Mouse (Mus musculus): ENCODE results near the gene Col12a1. TPM values are rescaled to one million over a fixed set of nuclear protein-coding genes. Genes with fewer than 3 reads are reported as not detected.

Gene Col12a1
- total RNA-seq, 1 experiment, result 14.5 TPM

DNA sequence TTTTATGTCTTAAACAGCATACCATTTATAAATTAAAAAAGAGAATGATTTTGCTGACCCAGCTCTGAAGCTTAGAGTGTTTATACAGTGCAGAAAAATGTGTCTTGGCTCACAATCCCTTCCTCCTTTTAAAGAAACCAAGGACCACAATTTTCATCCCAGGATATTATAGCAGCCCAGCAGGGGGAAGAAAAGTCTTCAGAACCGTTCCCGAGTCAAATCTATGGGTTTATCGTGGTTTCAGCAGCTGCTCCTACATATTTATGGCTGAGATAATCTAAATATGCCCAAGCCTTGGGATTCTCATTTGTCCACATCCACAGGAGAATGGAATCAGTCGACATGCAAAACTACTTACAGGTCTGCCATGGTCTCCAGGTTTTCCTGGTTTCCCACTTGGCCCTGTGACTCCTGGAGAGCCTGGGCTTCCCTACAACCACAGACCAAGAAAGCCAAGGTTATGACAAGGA is 110.5 kb downstream of the Col12a1 start:
- no peaks in the 10 kb centered on the region for H3K4me1 ChIP-seq (ENCODE audit: control insufficient read depth in 2 of 2, insufficient read depth in 2 of 2, low read length in 2 of 2, poor library complexity in 1 of 2)
- DNase-seq (ENCODE audit: low read depth, low spot score), result no peak
- no peak overlapping the region for H3K27ac ChIP-seq (ENCODE audit: insufficient read depth, low read depth, low read length, poor library complexity, severe bottlenecking)
- H3K36me3 ChIP-seq (ENCODE audit: control insufficient read depth, insufficient read depth, low read length, poor library complexity, severe bottlenecking), result no peaks in the 10 kb centered on the region
- H3K9me3 ChIP-seq (ENCODE audit: control insufficient read depth, insufficient read depth, low read depth, low read length), result no peaks in the 10 kb centered on the region
- in situ Hi-C loops (cut with MboI; ENCODE audit: low sequenced_read_pairs in 2 of 2, unreplicated experiment in 2 of 2), result no loop called here
- no peak for TF ChIP-seq HCFC1 (IDR thresholded peaks at IDR 0.05; ENCODE audit: borderline replicate concordance, insufficient read depth, low read length)
- TF ChIP-seq ZNF384 (IDR thresholded peaks at IDR 0.05; ENCODE audit: low read depth, low read length), result no peak
- TF ChIP-seq MAFK (IDR thresholded peaks at IDR 0.05; ENCODE audit: insufficient read depth, low read depth, low read length), result no peak
- TF ChIP-seq ZC3H11A (IDR thresholded peaks at IDR 0.05; ENCODE audit: borderline replicate concordance, low read depth, low read length), result no peak
- TF ChIP-seq CHD2 (IDR thresholded peaks at IDR 0.05; ENCODE audit: low read depth, low read length), result no peak
- H3K9ac ChIP-seq (ENCODE audit: insufficient read depth, low read depth, low read length, poor library complexity, severe bottlenecking), result no peak overlapping the region
- no peak overlapping the region for H3K4me3 ChIP-seq (ENCODE audit: insufficient read depth in 1 of 2, low read depth in 1 of 2, low read length in 2 of 2, poor library complexity in 1 of 2, severe bottlenecking in 1 of 2)

DNA sequence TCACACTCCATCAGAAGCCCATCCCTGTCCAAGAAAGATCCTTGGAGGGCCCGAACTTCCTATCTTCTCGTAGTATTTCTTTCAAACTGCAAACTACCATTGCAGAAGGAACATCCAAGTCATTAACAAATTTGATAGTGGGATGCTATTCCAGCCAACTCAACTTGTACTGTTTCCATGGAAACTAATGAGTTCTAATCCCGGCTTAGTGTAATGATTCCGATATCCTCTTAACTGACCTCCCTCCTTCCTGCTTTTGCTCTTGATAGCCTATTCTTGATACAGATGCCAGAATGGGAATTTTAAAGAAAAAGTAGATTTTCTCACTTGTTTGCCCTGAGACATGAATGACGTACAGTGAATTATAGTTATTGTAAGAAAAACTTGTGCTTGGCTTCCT is 112.5 kb downstream of the Col12a1 start:
- no peak overlapping the region for H3K27ac ChIP-seq (ENCODE audit: insufficient read depth, low read depth, low read length, poor library complexity, severe bottlenecking)
- in situ Hi-C loops (cut with MboI; ENCODE audit: low sequenced_read_pairs in 2 of 2, unreplicated experiment in 2 of 2), result no loop called here
- no peaks in the 10 kb centered on the region for H3K9me3 ChIP-seq (ENCODE audit: control insufficient read depth, insufficient read depth, low read depth, low read length)
- H3K4me1 ChIP-seq (ENCODE audit: control insufficient read depth in 2 of 2, insufficient read depth in 2 of 2, low read length in 2 of 2, poor library complexity in 1 of 2), result no peaks in the 10 kb centered on the region
- H3K4me3 ChIP-seq (ENCODE audit: insufficient read depth in 1 of 2, low read depth in 1 of 2, low read length in 2 of 2, poor library complexity in 1 of 2, severe bottlenecking in 1 of 2), result no peak overlapping the region
- DNase-seq (ENCODE audit: low read depth, low spot score), result no peak
- no peak overlapping the region for H3K9ac ChIP-seq (ENCODE audit: insufficient read depth, low read depth, low read length, poor library complexity, severe bottlenecking)
- TF ChIP-seq CHD2 (IDR thresholded peaks at IDR 0.05; ENCODE audit: low read depth, low read length) (no peak), ZNF384 (IDR thresholded peaks at IDR 0.05; ENCODE audit: low read depth, low read length) (no peak), ZC3H11A (IDR thresholded peaks at IDR 0.05; ENCODE audit: borderline replicate concordance, low read depth, low read length) (no peak), HCFC1 (IDR thresholded peaks at IDR 0.05; ENCODE audit: borderline replicate concordance, insufficient read depth, low read length) (no peak), MAFK (IDR thresholded peaks at IDR 0.05; ENCODE audit: insufficient read depth, low read depth, low read length) (no peak)
- no peaks in the 10 kb centered on the region for H3K36me3 ChIP-seq (ENCODE audit: control insufficient read depth, insufficient read depth, low read length, poor library complexity, severe bottlenecking)

DNA sequence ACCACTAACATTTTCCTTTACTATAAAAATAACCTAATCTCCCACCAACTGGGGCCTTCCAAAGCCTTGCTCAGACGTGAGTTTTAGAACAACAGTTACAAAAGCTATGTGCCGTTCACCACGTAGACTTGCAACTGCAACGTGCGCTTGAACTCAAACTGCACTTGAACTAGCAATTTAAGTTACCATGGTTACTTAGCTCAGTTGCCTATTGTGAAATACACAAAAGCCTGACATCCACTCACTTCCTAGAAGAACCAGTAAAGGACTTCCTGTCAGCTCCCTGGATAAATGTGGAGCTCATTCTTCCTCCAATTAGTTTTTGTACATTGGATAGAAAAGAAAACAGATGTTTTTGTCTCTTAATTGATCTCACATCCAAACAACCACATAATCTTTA is 112.9 kb downstream of the Col12a1 start:
- no peaks in the 10 kb centered on the region for H3K4me1 ChIP-seq (ENCODE audit: control insufficient read depth in 2 of 2, insufficient read depth in 2 of 2, low read length in 2 of 2, poor library complexity in 1 of 2)
- H3K9ac ChIP-seq (ENCODE audit: insufficient read depth, low read depth, low read length, poor library complexity, severe bottlenecking), result no peak overlapping the region
- H3K9me3 ChIP-seq (ENCODE audit: control insufficient read depth, insufficient read depth, low read depth, low read length), result no peaks in the 10 kb centered on the region
- H3K4me3 ChIP-seq (ENCODE audit: insufficient read depth in 1 of 2, low read depth in 1 of 2, low read length in 2 of 2, poor library complexity in 1 of 2, severe bottlenecking in 1 of 2), result no peak overlapping the region
- no peak for DNase-seq (ENCODE audit: low read depth, low spot score)
- H3K27ac ChIP-seq (ENCODE audit: insufficient read depth, low read depth, low read length, poor library complexity, severe bottlenecking), result no peak overlapping the region
- in situ Hi-C loops (cut with MboI; ENCODE audit: low sequenced_read_pairs in 2 of 2, unreplicated experiment in 2 of 2), result no loop called here
- no peak for TF ChIP-seq HCFC1 (IDR thresholded peaks at IDR 0.05; ENCODE audit: borderline replicate concordance, insufficient read depth, low read length)
- no peak for TF ChIP-seq ZC3H11A (IDR thresholded peaks at IDR 0.05; ENCODE audit: borderline replicate concordance, low read depth, low read length)
- no peak for TF ChIP-seq MAFK (IDR thresholded peaks at IDR 0.05; ENCODE audit: insufficient read depth, low read depth, low read length)
- TF ChIP-seq CHD2 (IDR thresholded peaks at IDR 0.05; ENCODE audit: low read depth, low read length), result no peak
- TF ChIP-seq ZNF384 (IDR thresholded peaks at IDR 0.05; ENCODE audit: low read depth, low read length), result no peak
- no peaks in the 10 kb centered on the region for H3K36me3 ChIP-seq (ENCODE audit: control insufficient read depth, insufficient read depth, low read length, poor library complexity, severe bottlenecking)

DNA sequence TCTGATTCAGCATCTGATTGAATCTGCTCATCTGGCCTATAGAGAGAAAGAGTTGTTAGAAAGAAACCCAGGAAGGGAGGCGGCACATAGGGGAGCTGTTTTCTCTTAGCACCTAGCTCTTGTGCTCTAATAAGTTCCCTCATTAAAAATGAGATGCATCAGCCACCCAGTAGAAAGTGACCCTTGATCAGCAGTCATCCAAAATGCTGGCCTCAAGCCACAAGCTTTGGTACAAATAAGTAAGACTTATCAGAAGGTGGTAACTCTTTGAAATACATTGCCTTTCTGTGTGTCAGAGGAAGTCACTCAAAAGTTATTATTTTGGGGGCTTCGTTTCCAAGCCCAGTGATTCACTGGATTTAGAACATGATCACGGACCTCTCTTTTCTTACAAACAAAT is 114.1 kb downstream of the Col12a1 start:
- H3K4me3 ChIP-seq (ENCODE audit: insufficient read depth in 1 of 2, low read depth in 1 of 2, low read length in 2 of 2, poor library complexity in 1 of 2, severe bottlenecking in 1 of 2), result no peak overlapping the region
- in situ Hi-C loops (cut with MboI; ENCODE audit: low sequenced_read_pairs in 2 of 2, unreplicated experiment in 2 of 2), result no loop called here
- H3K36me3 ChIP-seq (ENCODE audit: control insufficient read depth, insufficient read depth, low read length, poor library complexity, severe bottlenecking), result no peaks in the 10 kb centered on the region
- no peaks in the 10 kb centered on the region for H3K9me3 ChIP-seq (ENCODE audit: control insufficient read depth, insufficient read depth, low read depth, low read length)
- H3K27ac ChIP-seq (ENCODE audit: insufficient read depth, low read depth, low read length, poor library complexity, severe bottlenecking), result no peak overlapping the region
- H3K9ac ChIP-seq (ENCODE audit: insufficient read depth, low read depth, low read length, poor library complexity, severe bottlenecking), result no peak overlapping the region
- no peaks in the 10 kb centered on the region for H3K4me1 ChIP-seq (ENCODE audit: control insufficient read depth in 2 of 2, insufficient read depth in 2 of 2, low read length in 2 of 2, poor library complexity in 1 of 2)
- no peak for DNase-seq (ENCODE audit: low read depth, low spot score)
- TF ChIP-seq MAFK (IDR thresholded peaks at IDR 0.05; ENCODE audit: insufficient read depth, low read depth, low read length) (no peak), HCFC1 (IDR thresholded peaks at IDR 0.05; ENCODE audit: borderline replicate concordance, insufficient read depth, low read length) (no peak), ZC3H11A (IDR thresholded peaks at IDR 0.05; ENCODE audit: borderline replicate concordance, low read depth, low read length) (no peak), CHD2 (IDR thresholded peaks at IDR 0.05; ENCODE audit: low read depth, low read length) (no peak), ZNF384 (IDR thresholded peaks at IDR 0.05; ENCODE audit: low read depth, low read length) (no peak)

DNA sequence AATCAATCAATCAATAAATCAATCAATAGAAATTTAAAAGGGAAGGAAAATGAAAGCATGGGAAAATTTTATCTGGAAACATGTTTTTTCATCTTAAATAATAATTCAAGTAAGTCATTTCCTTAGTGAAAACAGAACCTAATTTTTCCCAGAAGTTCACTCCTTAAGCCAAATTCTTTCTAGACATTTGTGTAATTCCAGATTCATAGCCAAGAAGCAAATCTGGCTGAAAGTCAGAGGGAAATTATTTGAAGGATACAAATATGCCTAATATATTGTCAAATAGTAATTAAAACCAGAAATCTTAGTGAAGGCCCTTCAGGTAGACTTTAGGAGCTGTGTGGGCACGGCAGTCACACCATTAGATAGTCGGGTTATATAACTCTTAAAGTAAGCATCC is 115.2 kb downstream of the Col12a1 start:
- Histone ChIP-seq H3K27ac (ENCODE audit: insufficient read depth, low read depth, low read length, poor library complexity, severe bottlenecking) (no peak overlapping the region), H3K4me1 (ENCODE audit: control insufficient read depth in 2 of 2, insufficient read depth in 2 of 2, low read length in 2 of 2, poor library complexity in 1 of 2) (no peaks in the 10 kb centered on the region), H3K4me3 (ENCODE audit: insufficient read depth in 1 of 2, low read depth in 1 of 2, low read length in 2 of 2, poor library complexity in 1 of 2, severe bottlenecking in 1 of 2) (no peak overlapping the region), H3K9me3 (ENCODE audit: control insufficient read depth, insufficient read depth, low read depth, low read length) (no peaks in the 10 kb centered on the region), H3K9ac (ENCODE audit: insufficient read depth, low read depth, low read length, poor library complexity, severe bottlenecking) (no peak overlapping the region), H3K36me3 (ENCODE audit: control insufficient read depth, insufficient read depth, low read length, poor library complexity, severe bottlenecking) (no peaks in the 10 kb centered on the region)
- in situ Hi-C loops (cut with MboI; ENCODE audit: low sequenced_read_pairs in 2 of 2, unreplicated experiment in 2 of 2), result no loop called here
- DNase-seq (ENCODE audit: low read depth, low spot score), result no peak
- no peak for TF ChIP-seq ZNF384 (IDR thresholded peaks at IDR 0.05; ENCODE audit: low read depth, low read length)
